Mouse (Mus musculus): Measurements from ENCODE around the gene Mylip. TPM values are rescaled to one million over a fixed set of nuclear protein-coding genes. Genes with fewer than 3 reads are reported as not detected.

Mylip gene
- 10 to 100 TPM; 13.6 to 15.9 TPM for total RNA-seq (2021)

GRCm38 (mm10) chr13:45389448-45390311 lies at the start of gene Mylip:
Gene Mylip (plus strand): TSS chr13:45389742.
- peak; percentile 98 to 99 for DNase-seq
- intact Hi-C loops (cut with DNase I) = loop anchor here (2.0 to 5.0 kb wide), 3 partner anchors 53 to 112 kb away; no protein-coding TSS in a partner anchor

- intact Hi-C loops (cut with DNase I) = no loop called here
- DNase-seq = no peak
Observed at GRCm38 (mm10) chr13:45341991-45342390, 47.6 kb upstream of the Mylip start.

GRCm38 (mm10) chr13:45343541-45343940 lies 46.0 kb upstream of the Mylip start:
- DNase-seq = no peak
- intact Hi-C loops (cut with DNase I) = no loop called here

GRCm38 (mm10) chr13:45343966-45344365 lies 45.6 kb upstream of the Mylip start:
- intact Hi-C loops (cut with DNase I) = no loop called here
- DNase-seq = no peak

GRCm38 (mm10) chr13:45345471-45346159 lies 43.9 kb upstream of the Mylip start:
- intact Hi-C loops (cut with DNase I) = no loop called here
- no peak for DNase-seq

- intact Hi-C loops (cut with DNase I) = no loop called here
- DNase-seq = no peak
Observed at GRCm38 (mm10) chr13:45351483-45351882, 38.1 kb upstream of the Mylip start.

- no peak for DNase-seq
- intact Hi-C loops (cut with DNase I) = no loop called here
Observed at GRCm38 (mm10) chr13:45354824-45355223, 34.7 kb upstream of the Mylip start.

- intact Hi-C loops (cut with DNase I) = no loop called here
- no peak for DNase-seq
Observed at GRCm38 (mm10) chr13:45358208-45358607, 31.3 kb upstream of the Mylip start.

GRCm38 (mm10) chr13:45358676-45359323 lies 30.7 kb upstream of the Mylip start:
- intact Hi-C loops (cut with DNase I) = no loop called here

GRCm38 (mm10) chr13:45365788-45366187 lies 23.8 kb upstream of the Mylip start:
- DNase-seq = no peak
- intact Hi-C loops (cut with DNase I) = no loop called here

More at GRCm38 (mm10) chr13:45358676-45359323, 30.7 kb upstream of the Mylip start:
- no peak for DNase-seq

GRCm38 (mm10) chr13:45371673-45372072 lies 17.9 kb upstream of the Mylip start:
- intact Hi-C loops (cut with DNase I) = no loop called here
- no peak for DNase-seq

- DNase-seq = no peak
- intact Hi-C loops (cut with DNase I) = no loop called here
Observed at GRCm38 (mm10) chr13:45372456-45372855, 17.1 kb upstream of the Mylip start.

GRCm38 (mm10) chr13:45374846-45375245 lies 14.7 kb upstream of the Mylip start:
- DNase-seq = no peak
- intact Hi-C loops (cut with DNase I) = no loop called here

GRCm38 (mm10) chr13:45382208-45382607 lies 7.3 kb upstream of the Mylip start:
- no peak for DNase-seq
- intact Hi-C loops (cut with DNase I) = no loop called here

- DNase-seq = no peak
- intact Hi-C loops (cut with DNase I) = loop anchor here (5.0 kb wide), 1 partner anchor 107 kb away; no protein-coding TSS in a partner anchor
Observed at GRCm38 (mm10) chr13:45384636-45385035, 4.9 kb upstream of the Mylip start.

GRCm38 (mm10) chr13:45385521-45385920 lies 4.0 kb upstream of the Mylip start:
- intact Hi-C loops (cut with DNase I) = loop anchor here (5.0 kb wide), 1 partner anchor 108 kb away; no protein-coding TSS in a partner anchor

GRCm38 (mm10) chr13:45386253-45386652 lies 3.3 kb upstream of the Mylip start:
- intact Hi-C loops (cut with DNase I) = loop anchor here (5.0 kb wide), 1 partner anchor 109 kb away; no protein-coding TSS in a partner anchor
- no peak for DNase-seq

More at GRCm38 (mm10) chr13:45385521-45385920, 4.0 kb upstream of the Mylip start:
- no peak for DNase-seq

GRCm38 (mm10) chr13:45387231-45387630 lies 2.3 kb upstream of the Mylip start:
- DNase-seq = no peak
- intact Hi-C loops (cut with DNase I) = loop anchor here (5.0 kb wide), 1 partner anchor 110 kb away; no protein-coding TSS in a partner anchor

GRCm38 (mm10) chr13:45388254-45388805 lies 1.2 kb upstream of the Mylip start:
- intact Hi-C loops (cut with DNase I) = loop anchor here (5.0 kb wide), 1 partner anchor 111 kb away; no protein-coding TSS in a partner anchor

GRCm38 (mm10) chr13:45388889-45389288 lies 653 bp upstream of the Mylip start:
- intact Hi-C loops (cut with DNase I) = loop anchor here (5.0 kb wide), 1 partner anchor 112 kb away; no protein-coding TSS in a partner anchor

More at GRCm38 (mm10) chr13:45388254-45388805, 1.2 kb upstream of the Mylip start:
- no peak for DNase-seq

More at GRCm38 (mm10) chr13:45388889-45389288, 653 bp upstream of the Mylip start:
- no peak for DNase-seq

All from heart, postnatal 10 days (tissue).